Mouse (Mus musculus) liver, adult 2 months (tissue): ENCODE measurements around the gene Lrrc36. TPM values are rescaled to one million over a fixed set of nuclear protein-coding genes. Genes with fewer than 3 reads are reported as not detected.
A peak's percentile ranks its signal among the peaks of the same experiment; 100 is the strongest.

ENCODE experiments used
- DNase-seq: peaks from one replicate; pipeline ENCODE4 v3.0.0-alpha.2; 2011; ENCODE audit warnings: low read depth, low spot score; ENCODE audit errors: extremely low read depth
- H3K27ac ChIP-seq: fragments of 200-500 bp; replicated peaks from 2 replicates; pipeline ENCODE4 v1.5.1; 2012; ENCODE audit warnings: low read depth, mild to moderate bottlenecking, control low read depth, inconsistent platforms, low read length; ENCODE audit not compliant: insufficient read depth
- H3K27me3 ChIP-seq: fragments of 200-500 bp; 2 replicates; pipeline ENCODE4 v1.6.1; 2012; ENCODE audit warnings: mild to moderate bottlenecking, moderate library complexity, low read length, inconsistent platforms; ENCODE audit not compliant: control insufficient read depth, insufficient read depth
- H3K36me3 ChIP-seq: fragments of 200-500 bp; 2 replicates; pipeline ENCODE4 v1.6.1; 2012; ENCODE audit warnings: low read length, inconsistent platforms; ENCODE audit not compliant: control insufficient read depth, insufficient read depth
- H3K4me1 ChIP-seq: fragments of 200-500 bp; 2 replicates; pipeline ENCODE4 v1.6.1; 2011; ENCODE audit warnings: low read length; ENCODE audit not compliant: control insufficient read depth, insufficient read depth
- H3K4me3 ChIP-seq: fragments of 200-500 bp; 2 replicates; pipeline ENCODE4 v1.5.1; 2011; ENCODE audit warnings: low read depth, mild to moderate bottlenecking, control low read depth, low read length, moderate library complexity; ENCODE audit not compliant: insufficient read depth
- H3K79me2 ChIP-seq: fragments of 200-500 bp; 2 replicates; pipeline ENCODE4 v1.6.1; 2012; ENCODE audit warnings: inconsistent platforms, mild to moderate bottlenecking, low read length, moderate library complexity; ENCODE audit not compliant: control insufficient read depth, insufficient read depth
- H3K9ac ChIP-seq: fragments of 200-500 bp; 2 replicates; pipeline ENCODE4 v1.6.1; 2012; ENCODE audit warnings: low read depth, mild to moderate bottlenecking, control low read depth, inconsistent platforms, low read length
- CTCF ChIP-seq: fragments of 200-500 bp; IDR thresholded peaks from 2 replicates; pipeline ENCODE4 v1.5.1; 2011; ENCODE audit warnings: low read depth, low read length, control low read depth
- POLR2A ChIP-seq: fragments of 200-500 bp; IDR thresholded peaks from 2 replicates; pipeline ENCODE4 v1.6.1; 2011; ENCODE audit warnings: low read length, control low read depth; ENCODE audit not compliant: insufficient read depth; ENCODE audit errors: extremely low read depth
- WGBS: fragments of 180-500 bp; shearing (Covaris S2); methylation state at CpG from one replicate; pipeline ENCODE4 v1.1.7; 2018; 5-methylcytosine and 5-hydroxymethylcytosine counted together
- polyA plus RNA-seq: library from polyadenylated mRNA; depleted of rRNA; stranded (reverse); fragments of >200 nt; gene quantifications from 2 replicates; pipeline ENCODE4 v1.2.3, GENCODE M21; 2012
- total RNA-seq: library from RNA; depleted of rRNA; stranded (reverse); fragments of >200 nt; gene quantifications from 2 replicates; pipeline ENCODE4 v1.2.3, GENCODE M21; 2014

The Lrrc36 gene
- total and polyA plus RNA-seq, 2 experiments, result not detected

- Histone ChIP-seq H3K9ac (no peak overlapping the region), H3K79me2 (no peaks in the 10 kb centered on the region), H3K27ac (no peak overlapping the region), H3K4me1 (no peaks in the 10 kb centered on the region), H3K27me3 (no peaks in the 10 kb centered on the region), H3K4me3 (no peak overlapping the region), H3K36me3 (no peaks in the 10 kb centered on the region)
- 43% methylated on average over 3 of the region's 3 CpGs for WGBS
- peak; percentile 38 for DNase-seq
- TF ChIP-seq CTCF (peak; percentile 39; the same call in 1 of the 2 replicates), POLR2A (no peak)
Observed at GRCm38 (mm10) chr8:105397747-105398146, 15.6 kb upstream of the Lrrc36 start.

GRCm38 (mm10) chr8:105400016-105400415, 13.4 kb upstream of the Lrrc36 start:
- no peaks in the 10 kb centered on the region for H3K79me2 ChIP-seq
- TF ChIP-seq POLR2A (no peak), CTCF (no peak)
- WGBS, result 94% methylated on average over 5 of the region's 5 CpGs

GRCm38 (mm10) chr8:105403467-105403866, 9.9 kb upstream of the Lrrc36 start:
- no peak overlapping the region for H3K9ac ChIP-seq
- H3K27ac ChIP-seq, result no peak overlapping the region
- 87% methylated on average over 8 of the region's 8 CpGs for WGBS
- TF ChIP-seq CTCF (no peak), POLR2A (no peak)
- no peaks in the 10 kb centered on the region for H3K36me3 ChIP-seq
- H3K27me3 ChIP-seq, result no peaks in the 10 kb centered on the region
- H3K4me3 ChIP-seq, result no peak overlapping the region
- no peaks in the 10 kb centered on the region for H3K4me1 ChIP-seq
- no peaks in the 10 kb centered on the region for H3K79me2 ChIP-seq
- no peak for DNase-seq

More at GRCm38 (mm10) chr8:105400016-105400415, 13.4 kb upstream of the Lrrc36 start:
- no peak for DNase-seq
- Histone ChIP-seq H3K4me3 (no peak overlapping the region), H3K36me3 (no peaks in the 10 kb centered on the region), H3K27ac (no peak overlapping the region), H3K27me3 (no peaks in the 10 kb centered on the region), H3K9ac (no peak overlapping the region), H3K4me1 (no peaks in the 10 kb centered on the region)

DNA sequence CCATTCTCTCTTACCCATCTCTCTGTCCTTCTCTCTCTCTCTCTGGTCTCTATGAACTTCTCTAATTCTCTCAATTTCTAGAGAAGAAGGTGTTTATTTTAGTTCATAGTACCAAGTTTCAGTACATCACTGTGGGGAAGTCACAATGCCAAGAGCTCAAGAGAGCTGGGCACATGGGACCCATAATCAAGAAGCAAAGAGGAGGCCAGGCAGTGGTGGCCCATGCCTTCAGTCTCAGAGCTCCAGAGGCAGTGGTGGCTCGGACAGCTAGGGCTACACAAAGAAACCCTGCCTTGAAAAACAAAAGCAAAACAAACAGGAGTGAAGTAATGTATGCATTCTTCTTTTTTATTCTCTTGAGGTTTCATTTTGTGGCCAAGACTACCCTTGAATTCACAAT, 8.9 kb upstream of the Lrrc36 start:
- H3K4me1 ChIP-seq, result no peaks in the 10 kb centered on the region
- H3K9ac ChIP-seq, result no peak overlapping the region
- TF ChIP-seq CTCF (no peak), POLR2A (no peak)
- H3K79me2 ChIP-seq, result no peaks in the 10 kb centered on the region
- no peaks in the 10 kb centered on the region for H3K27me3 ChIP-seq
- no peak overlapping the region for H3K4me3 ChIP-seq
- H3K36me3 ChIP-seq, result no peaks in the 10 kb centered on the region
- 84% methylated on average over 1 of the region's 1 CpGs for WGBS
- no peak for DNase-seq
- H3K27ac ChIP-seq, result no peak overlapping the region

DNA sequence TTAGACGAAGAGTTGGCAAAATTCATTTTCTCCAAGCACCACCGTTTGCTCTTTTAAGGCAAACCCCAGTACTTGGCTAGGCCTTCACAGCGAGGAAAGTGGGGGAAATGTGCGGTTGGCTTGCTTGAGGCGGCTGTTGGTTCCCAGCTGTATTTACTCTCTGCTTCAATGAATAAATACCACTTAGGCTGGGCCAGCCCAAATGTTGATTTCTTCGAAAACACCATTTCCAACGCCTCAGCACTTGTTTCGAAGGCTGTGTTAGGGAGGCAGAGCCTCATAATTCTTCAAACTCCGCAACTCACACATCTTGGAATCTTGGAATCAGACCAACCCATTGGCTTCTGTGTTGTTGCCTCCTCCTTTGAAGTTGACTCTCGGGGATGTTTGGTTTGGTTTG, 7.0 kb upstream of the Lrrc36 start:
- Histone ChIP-seq H3K27me3 (no peaks in the 10 kb centered on the region), H3K4me3 (no peak overlapping the region), H3K9ac (no peak overlapping the region), H3K36me3 (no peaks in the 10 kb centered on the region), H3K79me2 (no peaks in the 10 kb centered on the region), H3K4me1 (no peaks in the 10 kb centered on the region), H3K27ac (no peak overlapping the region)
- WGBS, result 64% methylated on average over 10 of the region's 10 CpGs
- TF ChIP-seq POLR2A (no peak), CTCF (no peak)
- DNase-seq, result no peak

GRCm38 (mm10) chr8:105408331-105408730, 5.0 kb upstream of the Lrrc36 start:
- TF ChIP-seq POLR2A, result no peak
- no peak for TF ChIP-seq CTCF
- DNase-seq, result no peak
- Histone ChIP-seq H3K4me3 (no peak overlapping the region), H3K79me2 (no peaks in the 10 kb centered on the region), H3K27me3 (no peaks in the 10 kb centered on the region), H3K4me1 (no peaks in the 10 kb centered on the region), H3K27ac (no peak overlapping the region), H3K9ac (no peak overlapping the region), H3K36me3 (no peaks in the 10 kb centered on the region)
- 71% methylated on average over 7 of the region's 7 CpGs for WGBS
